Mouse (Mus musculus): ENCODE measurements around the gene Gfm1. TPM values are rescaled to one million over a fixed set of nuclear protein-coding genes. Genes with fewer than 3 reads are reported as not detected.

Gene Gfm1
- polyA plus RNA-seq, 1 experiment from 2014 or later: 49.0 TPM

- Histone ChIP-seq H3K27me3 (no peaks in the 10 kb centered on the region), H3K4me3 (no peak overlapping the region), H3K4me2 (no peak overlapping the region), H3K9me3 (no peaks in the 10 kb centered on the region), H3K4me1 (no peaks in the 10 kb centered on the region), H3K36me3 (no peaks in the 10 kb centered on the region), H3K9ac (no peak overlapping the region), H3K27ac (no peak overlapping the region)
- ATAC-seq (ENCODE audit: borderline replicate concordance, extremely low read depth, low FRiP score, low TSS enrichment): no peak
- WGBS: 84% methylated on average over 8 of the region's 8 CpGs
Measured at GRCm38 (mm10) chr3:67498773-67499405, 69.0 kb downstream of the Gfm1 start.

- no peaks in the 10 kb centered on the region for H3K9me3 ChIP-seq
- H3K9ac ChIP-seq: no peak overlapping the region
- H3K27me3 ChIP-seq: no peaks in the 10 kb centered on the region
- 88% methylated on average over 4 of the region's 4 CpGs for WGBS
- H3K4me2 ChIP-seq: no peak overlapping the region
- no peaks in the 10 kb centered on the region for H3K4me1 ChIP-seq
- no peak overlapping the region for H3K4me3 ChIP-seq
- no peak for ATAC-seq (ENCODE audit: borderline replicate concordance, extremely low read depth, low FRiP score, low TSS enrichment)
- H3K36me3 ChIP-seq: no peaks in the 10 kb centered on the region
- H3K27ac ChIP-seq: no peak overlapping the region
Measured at GRCm38 (mm10) chr3:67499406-67499791, 69.5 kb downstream of the Gfm1 start.

GRCm38 (mm10) chr3:67503878-67504277 lies 74.0 kb downstream of the Gfm1 start:
- no peaks in the 10 kb centered on the region for H3K9me3 ChIP-seq
- no peak overlapping the region for H3K9ac ChIP-seq
- 11% methylated on average over 3 of the region's 3 CpGs for WGBS
- H3K36me3 ChIP-seq: no peaks in the 10 kb centered on the region
- H3K27me3 ChIP-seq: no peaks in the 10 kb centered on the region
- H3K4me1 ChIP-seq: no peaks in the 10 kb centered on the region
- ATAC-seq (ENCODE audit: borderline replicate concordance, extremely low read depth, low FRiP score, low TSS enrichment): no peak
- H3K4me2 ChIP-seq: no peak overlapping the region
- no peak overlapping the region for H3K27ac ChIP-seq
- no peak overlapping the region for H3K4me3 ChIP-seq

GRCm38 (mm10) chr3:67505286-67505685 lies 75.4 kb downstream of the Gfm1 start:
- no peak for ATAC-seq (ENCODE audit: borderline replicate concordance, extremely low read depth, low FRiP score, low TSS enrichment)
- WGBS: 89% methylated on average over 2 of the region's 2 CpGs
- no peak overlapping the region for H3K9ac ChIP-seq
- no peak overlapping the region for H3K4me3 ChIP-seq
- H3K27me3 ChIP-seq: no peaks in the 10 kb centered on the region
- H3K4me1 ChIP-seq: no peaks in the 10 kb centered on the region
- H3K27ac ChIP-seq: no peak overlapping the region
- H3K9me3 ChIP-seq: no peaks in the 10 kb centered on the region
- H3K36me3 ChIP-seq: no peaks in the 10 kb centered on the region
- H3K4me2 ChIP-seq: no peak overlapping the region

- Histone ChIP-seq H3K4me3 (no peak overlapping the region), H3K9ac (no peak overlapping the region), H3K4me2 (no peak overlapping the region), H3K36me3 (no peaks in the 10 kb centered on the region), H3K27me3 (no peaks in the 10 kb centered on the region), H3K27ac (no peak overlapping the region), H3K4me1 (no peaks in the 10 kb centered on the region), H3K9me3 (no peaks in the 10 kb centered on the region)
- WGBS: 79% methylated on average over 10 of the region's 10 CpGs
- ATAC-seq (ENCODE audit: borderline replicate concordance, extremely low read depth, low FRiP score, low TSS enrichment): no peak
Measured at GRCm38 (mm10) chr3:67508216-67508892, 78.5 kb downstream of the Gfm1 start.

- Histone ChIP-seq H3K9me3 (no peaks in the 10 kb centered on the region), H3K4me1 (0 out of 2 replicates have a peak, but pooled peaks cover 5% of the 10 kb centered on the region), H3K36me3 (no peaks in the 10 kb centered on the region), H3K9ac (no peak overlapping the region), H3K4me2 (no peak overlapping the region), H3K27me3 (peaks cover 20% of the 10 kb centered on the region), H3K27ac (no peak overlapping the region), H3K4me3 (no peak overlapping the region)
- WGBS: under 1% methylated on average over 5 of the region's 5 CpGs
- no peak for ATAC-seq (ENCODE audit: borderline replicate concordance, extremely low read depth, low FRiP score, low TSS enrichment)
Measured at GRCm38 (mm10) chr3:67512807-67513206, 82.9 kb downstream of the Gfm1 start.

- peak overlapping the region; percentile 46 for H3K9ac ChIP-seq
- 2% methylated on average over 40 of the region's 40 CpGs for WGBS
Measured at GRCm38 (mm10) chr3:67514801-67515273, 84.9 kb downstream of the Gfm1 start.

GRCm38 (mm10) chr3:67515274-67515801 lies 85.4 kb downstream of the Gfm1 start, which contains the start of gene Rarres1:
TSS of gene Rarres1 (minus strand) at chr3:67515523.
- H3K36me3 ChIP-seq: no peaks in the 10 kb centered on the region
- peak within 1 kb of the TSS; percentile 55 for H3K4me3 ChIP-seq
- no peak within 1 kb of the TSS for H3K27ac ChIP-seq
- H3K4me1 ChIP-seq: 0 out of 2 replicates have a peak, but pooled peaks cover 5% of the 10 kb centered on the region
- no peaks in the 10 kb centered on the region for H3K9me3 ChIP-seq
- H3K9ac ChIP-seq: peak within 1 kb of the TSS; percentile 46
- WGBS: under 1% methylated on average over 34 of the region's 38 CpGs
- ATAC-seq (ENCODE audit: borderline replicate concordance, extremely low read depth, low FRiP score, low TSS enrichment): peak; percentile 68; the same call in 1 of the 2 replicates
- H3K4me2 ChIP-seq: peak within 1 kb of the TSS; percentile 100
- peaks cover 20% of the 10 kb centered on the region for H3K27me3 ChIP-seq

More at GRCm38 (mm10) chr3:67514801-67515273, 84.9 kb downstream of the Gfm1 start:
- H3K4me2 ChIP-seq: peak overlapping the region; percentile 100
- ATAC-seq (ENCODE audit: borderline replicate concordance, extremely low read depth, low FRiP score, low TSS enrichment): peak; percentile 50
- peaks cover 20% of the 10 kb centered on the region for H3K27me3 ChIP-seq
- peak overlapping the region; percentile 55 for H3K4me3 ChIP-seq
- no peaks in the 10 kb centered on the region for H3K36me3 ChIP-seq
- no peak overlapping the region for H3K27ac ChIP-seq
- H3K9me3 ChIP-seq: no peaks in the 10 kb centered on the region
- 0 out of 2 replicates have a peak, but pooled peaks cover 5% of the 10 kb centered on the region for H3K4me1 ChIP-seq

- Histone ChIP-seq H3K4me1 (no peaks in the 10 kb centered on the region), H3K4me2 (no peak overlapping the region), H3K36me3 (no peaks in the 10 kb centered on the region), H3K27me3 (peaks cover 7% of the 10 kb centered on the region), H3K9ac (no peak overlapping the region), H3K27ac (no peak overlapping the region), H3K9me3 (no peaks in the 10 kb centered on the region), H3K4me3 (no peak overlapping the region)
- ATAC-seq (ENCODE audit: borderline replicate concordance, extremely low read depth, low FRiP score, low TSS enrichment): no peak
- 82% methylated on average over 5 of the region's 5 CpGs for WGBS
Measured at GRCm38 (mm10) chr3:67520568-67521143, 90.8 kb downstream of the Gfm1 start.

GRCm38 (mm10) chr3:67522709-67523108 lies 92.8 kb downstream of the Gfm1 start:
- Histone ChIP-seq H3K27me3 (no peaks in the 10 kb centered on the region), H3K4me3 (no peak overlapping the region), H3K4me1 (no peaks in the 10 kb centered on the region), H3K36me3 (no peaks in the 10 kb centered on the region), H3K9ac (no peak overlapping the region), H3K9me3 (no peaks in the 10 kb centered on the region), H3K4me2 (no peak overlapping the region), H3K27ac (no peak overlapping the region)
- 76% methylated on average over 8 of the region's 8 CpGs for WGBS
- ATAC-seq (ENCODE audit: borderline replicate concordance, extremely low read depth, low FRiP score, low TSS enrichment): no peak

GRCm38 (mm10) chr3:67524768-67525167 lies 94.9 kb downstream of the Gfm1 start:
- H3K36me3 ChIP-seq: no peaks in the 10 kb centered on the region
- no peak overlapping the region for H3K27ac ChIP-seq
- WGBS: 79% methylated on average over 6 of the region's 6 CpGs
- H3K9me3 ChIP-seq: no peaks in the 10 kb centered on the region
- no peaks in the 10 kb centered on the region for H3K4me1 ChIP-seq
- ATAC-seq (ENCODE audit: borderline replicate concordance, extremely low read depth, low FRiP score, low TSS enrichment): no peak
- H3K4me2 ChIP-seq: no peak overlapping the region
- no peak overlapping the region for H3K9ac ChIP-seq
- H3K4me3 ChIP-seq: no peak overlapping the region
- no peaks in the 10 kb centered on the region for H3K27me3 ChIP-seq
